Mouse (Mus musculus) frontal cortex, postnatal 14 days (tissue): ENCODE data around the gene Mrpl22.
"Not testable (repeated sequence)": the region's sequence is repeated elsewhere in the genome, so short reads cannot be mapped to it uniquely, and the experiment has no call there.

Experiments
- DNase-seq, 2 experiments: peaks; one replicate each; pipeline ENCODE4 v3.0.0; 2022; ENCODE audit warnings: low spot score in 2 of 2

The Mrpl22 gene

DNA sequence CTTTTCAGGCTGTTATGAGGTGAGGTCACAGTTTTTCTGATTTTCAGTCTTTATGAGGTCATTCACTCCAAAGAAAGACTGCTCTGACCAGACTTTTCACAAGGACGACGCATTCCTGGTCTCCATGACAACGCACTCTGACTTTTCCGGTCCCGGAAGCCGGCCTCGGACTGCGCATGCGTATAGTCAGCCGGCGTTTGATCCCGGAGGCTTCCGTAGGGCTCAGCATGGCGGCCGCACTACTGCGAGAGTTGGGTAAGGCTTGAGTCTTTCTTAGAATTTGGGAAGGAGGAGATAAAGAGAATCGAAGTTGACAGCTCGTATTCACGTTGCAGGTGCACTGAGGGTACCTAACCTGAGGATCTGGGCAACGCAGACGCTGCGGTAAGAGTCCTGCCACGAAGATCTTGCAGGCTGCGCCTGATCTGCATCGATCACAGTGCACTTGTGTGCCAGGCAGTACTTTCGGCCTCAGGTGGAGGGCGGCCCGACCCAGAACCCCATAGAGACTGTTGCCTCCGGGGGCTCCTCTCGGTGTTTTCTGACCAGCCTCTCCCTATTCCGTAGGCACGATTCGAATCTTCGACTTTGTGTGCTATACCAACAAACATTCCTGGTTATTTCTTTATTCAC is at the start of gene Mrpl22:
TSS of gene Mrpl22 (plus strand) at position 203 of the 633 bp plus-strand sequence.
- DNase-seq: peak; percentile 89 to 95

DNA sequence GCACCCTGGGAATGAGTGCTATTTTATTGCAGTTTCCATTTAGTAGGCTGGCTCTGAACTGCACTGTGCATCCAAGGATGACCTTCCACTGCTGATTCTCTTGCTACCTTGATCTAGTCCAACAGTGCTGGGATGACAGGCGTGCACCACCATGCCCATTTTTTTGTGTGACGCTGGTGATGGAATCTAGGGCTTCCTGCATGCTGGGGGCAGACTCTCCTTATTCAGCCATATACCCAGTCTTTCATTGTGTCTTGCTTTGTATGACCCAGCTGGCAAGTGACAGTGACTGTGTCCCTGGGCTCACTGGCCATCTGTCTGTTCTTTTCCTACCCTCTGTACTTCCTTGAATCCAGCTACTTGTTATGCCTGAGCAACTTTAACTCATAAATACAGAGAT is 47.8 kb upstream of the Mrpl22 start:
- no peak for DNase-seq

DNA sequence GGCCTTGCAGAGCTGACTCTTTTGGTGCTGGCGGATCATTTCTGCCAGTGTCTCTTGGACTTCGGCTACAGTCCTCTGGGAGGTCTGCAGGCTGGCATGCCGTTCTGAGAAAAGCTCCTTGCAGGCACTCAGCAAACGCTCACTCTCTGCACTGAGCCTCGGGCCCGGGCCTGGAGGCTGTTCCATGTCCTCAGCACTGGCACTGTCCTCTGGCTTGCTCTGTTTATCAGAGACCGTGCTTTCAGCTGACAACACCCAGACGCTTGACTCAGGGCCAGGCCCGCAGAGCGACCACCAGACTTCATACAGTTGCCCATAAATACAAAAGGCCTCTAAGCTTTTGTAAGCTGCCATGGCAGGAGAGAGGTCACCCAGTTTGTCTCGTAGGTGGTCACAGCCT is 46.4 kb upstream of the Mrpl22 start:
- no peak for DNase-seq

DNA sequence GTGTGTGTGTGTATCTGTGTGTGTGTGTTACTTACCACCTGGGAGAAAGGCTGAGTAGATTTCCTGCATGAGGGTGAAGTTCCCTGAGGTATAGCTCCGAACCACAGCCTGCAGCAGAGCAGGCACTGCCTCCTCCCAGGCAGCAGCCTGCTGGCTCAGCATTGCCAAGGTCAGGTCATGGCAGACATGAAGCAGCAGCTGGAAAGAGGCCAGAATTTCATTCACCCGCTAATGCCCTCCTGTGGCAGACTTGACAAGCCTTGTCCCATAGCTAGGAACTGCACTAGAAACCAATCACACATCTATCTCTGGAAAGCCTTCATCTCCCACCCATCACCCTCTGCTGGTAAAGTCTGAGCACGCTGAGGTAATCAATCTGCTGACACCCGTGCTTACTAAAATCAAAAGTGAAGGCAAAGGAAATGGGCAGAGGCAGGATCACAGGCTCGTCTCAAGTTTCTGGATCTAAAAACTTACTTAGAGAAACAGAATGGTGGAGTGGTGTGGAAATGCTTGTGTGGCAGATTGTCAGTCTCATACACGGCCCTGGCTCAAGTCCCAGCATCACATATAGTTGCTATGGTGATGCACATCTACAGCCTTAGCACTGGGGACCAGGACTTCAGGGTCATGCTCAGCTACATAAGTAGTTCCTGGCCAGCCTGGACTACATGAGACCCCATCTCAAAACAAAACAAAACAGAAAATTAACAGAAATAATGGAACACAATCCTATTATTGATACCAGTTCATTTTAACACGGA is 44.9 kb upstream of the Mrpl22 start:
- DNase-seq: no peak

DNA sequence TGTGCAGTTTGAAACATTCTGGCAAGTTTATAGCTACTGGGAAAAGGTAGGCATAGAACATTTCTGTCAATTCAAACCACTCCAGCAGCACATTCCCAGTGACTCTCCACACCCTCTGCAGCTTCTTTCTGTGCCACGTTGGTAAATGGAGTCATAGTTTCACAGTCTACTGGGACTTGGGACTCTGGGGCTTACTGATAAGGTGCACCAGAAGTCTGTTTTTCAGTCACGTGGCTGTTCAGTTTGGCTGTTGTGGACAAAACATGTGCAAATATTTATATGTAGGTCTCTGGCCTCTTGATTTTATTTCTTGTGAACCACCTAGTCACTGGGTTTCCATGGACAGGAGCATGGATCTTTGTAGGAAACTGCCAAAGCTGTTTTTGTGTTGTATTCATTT is 43.9 kb upstream of the Mrpl22 start:
- DNase-seq: no peak

DNA sequence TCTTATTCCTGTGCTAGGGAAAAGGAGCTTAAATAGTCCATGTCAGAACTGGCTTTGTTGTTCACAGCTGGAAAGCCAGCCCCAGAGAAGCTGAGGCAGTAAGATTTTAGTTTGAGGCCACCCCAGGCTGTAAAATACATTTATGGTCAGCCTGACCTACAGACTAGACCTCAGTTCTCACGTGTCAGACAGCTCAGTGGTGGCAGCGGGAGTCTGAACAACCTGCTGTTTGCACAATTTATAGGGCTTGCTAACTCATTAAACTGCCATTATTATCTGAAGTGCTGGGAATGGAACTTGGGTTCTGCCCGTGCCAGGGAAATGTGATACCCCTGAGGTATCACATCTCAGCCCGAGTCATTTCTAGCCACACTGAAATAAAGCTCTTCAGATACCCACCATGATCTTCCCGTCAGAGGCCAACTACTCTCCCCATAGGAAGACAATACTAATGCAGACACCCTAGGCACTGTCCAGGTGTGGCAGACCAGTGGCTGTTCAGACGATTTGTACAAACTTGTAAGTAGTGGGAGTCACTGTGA is 42.1 kb upstream of the Mrpl22 start:
- DNase-seq: no peak

DNA sequence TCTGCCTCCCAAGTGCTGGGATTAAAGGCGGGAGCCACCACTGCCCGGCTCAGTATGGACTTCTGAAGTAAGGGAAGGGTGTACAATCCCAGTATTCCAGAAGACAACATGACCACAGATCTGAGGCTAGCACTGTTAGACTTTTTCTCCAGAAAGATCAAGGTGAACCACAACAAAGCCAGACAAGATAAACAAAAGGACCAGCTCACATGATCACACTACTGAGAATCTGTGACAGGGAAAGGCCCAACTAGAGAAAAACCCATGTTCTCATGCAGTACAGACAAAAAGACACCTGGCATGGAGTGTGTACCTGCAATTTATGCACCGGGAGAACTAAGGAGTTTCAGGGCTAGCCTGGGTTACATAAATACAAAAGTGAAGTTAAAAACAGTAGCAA is 39.4 kb upstream of the Mrpl22 start:
- no peak for DNase-seq

DNA sequence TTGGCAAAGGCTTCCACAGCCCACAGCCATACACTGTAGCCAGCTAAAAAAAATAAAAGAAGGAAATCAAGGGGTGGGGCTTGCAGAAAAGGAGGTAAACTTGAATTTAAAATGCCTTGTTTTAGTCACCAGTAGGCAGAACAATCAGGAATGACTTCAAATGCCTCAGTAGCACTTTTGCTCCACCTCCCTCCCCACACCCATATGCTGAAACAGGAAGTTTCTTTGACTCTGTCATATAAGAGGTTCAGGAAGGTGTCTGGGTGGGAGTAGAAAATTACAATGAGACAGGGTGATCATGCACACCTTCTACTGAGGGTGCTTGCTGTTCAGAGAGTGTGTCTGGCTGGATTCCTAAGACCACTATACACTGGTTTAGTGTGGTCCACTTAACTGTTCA is 36.6 kb upstream of the Mrpl22 start:
- no peak for DNase-seq

DNA sequence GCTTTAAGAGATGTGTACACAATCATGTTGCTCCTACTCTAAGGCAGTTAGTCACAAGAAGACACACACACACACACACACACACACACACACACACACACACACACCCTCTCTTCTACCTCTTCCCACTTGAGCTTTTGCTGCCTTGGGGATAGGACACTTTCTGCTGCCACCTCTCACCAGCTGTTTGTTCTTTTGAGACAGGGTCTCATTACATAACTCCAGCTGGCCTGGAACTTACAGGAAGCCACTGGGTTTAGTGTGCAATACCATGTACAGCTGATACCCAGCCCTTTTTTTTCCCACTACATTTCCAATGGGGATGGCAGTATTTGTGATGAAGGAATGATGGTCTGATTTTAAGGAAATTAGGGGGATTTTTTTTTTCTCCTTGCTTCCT is 36.2 kb upstream of the Mrpl22 start:
- DNase-seq: no peak

DNA sequence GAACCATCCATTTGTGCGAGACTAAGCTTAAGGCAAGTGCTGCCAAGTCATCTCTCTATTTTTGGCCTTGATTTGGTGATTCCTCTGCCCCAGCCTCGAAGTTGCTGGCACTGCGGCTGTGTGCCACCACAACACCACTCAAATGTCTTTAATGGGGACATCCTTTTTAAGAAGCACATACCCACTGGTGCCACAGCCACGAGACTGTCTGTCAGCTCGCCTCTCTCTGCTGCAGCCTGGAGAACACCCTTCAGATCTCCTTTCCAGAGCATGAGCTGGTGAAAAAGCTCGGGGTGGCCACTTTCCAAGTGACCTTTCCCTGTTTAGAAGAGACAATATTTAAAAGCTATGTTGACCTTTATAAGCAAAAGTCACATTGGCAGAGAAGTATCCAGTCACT is 34.8 kb upstream of the Mrpl22 start:
- DNase-seq: no peak

DNA sequence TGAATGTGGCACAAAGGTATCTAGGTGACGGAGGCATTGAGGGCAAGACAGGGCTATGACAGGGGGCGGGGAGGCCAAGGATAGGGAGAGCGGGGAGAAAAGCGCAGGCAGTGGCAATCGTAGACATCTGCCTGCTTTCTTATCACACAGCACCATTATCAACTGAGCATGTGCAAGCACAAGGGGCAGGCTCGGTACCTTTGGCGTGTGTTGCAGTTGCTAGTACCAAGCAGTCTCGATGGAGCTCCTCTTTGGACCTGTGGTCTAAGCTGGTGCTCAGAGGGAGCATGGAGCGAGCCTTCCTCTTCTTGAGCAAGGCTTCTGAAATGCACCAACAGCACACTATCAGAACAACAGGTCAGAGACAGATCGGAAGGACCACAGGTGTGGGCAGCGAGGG is 32.6 kb upstream of the Mrpl22 start:
- no peak for DNase-seq

DNA sequence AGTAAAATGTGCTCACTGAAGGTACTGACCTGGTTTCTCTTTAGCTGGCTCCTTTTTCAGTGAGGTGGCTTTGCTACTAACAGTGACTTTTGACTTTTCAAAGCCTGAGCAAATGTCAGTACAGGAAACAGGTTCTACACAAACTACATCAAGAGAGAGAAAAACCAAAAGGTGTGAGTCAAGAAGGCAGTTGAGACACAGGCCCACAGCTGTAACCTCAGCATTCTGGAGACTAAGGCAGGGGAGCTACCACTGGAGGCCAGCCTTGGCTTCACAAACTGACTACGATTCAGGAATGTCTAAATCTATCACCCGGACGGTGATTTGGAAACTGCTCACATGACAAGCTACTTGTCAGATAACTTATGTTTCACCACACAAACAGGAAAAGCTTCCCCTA is 32.0 kb upstream of the Mrpl22 start:
- DNase-seq: no peak

DNA sequence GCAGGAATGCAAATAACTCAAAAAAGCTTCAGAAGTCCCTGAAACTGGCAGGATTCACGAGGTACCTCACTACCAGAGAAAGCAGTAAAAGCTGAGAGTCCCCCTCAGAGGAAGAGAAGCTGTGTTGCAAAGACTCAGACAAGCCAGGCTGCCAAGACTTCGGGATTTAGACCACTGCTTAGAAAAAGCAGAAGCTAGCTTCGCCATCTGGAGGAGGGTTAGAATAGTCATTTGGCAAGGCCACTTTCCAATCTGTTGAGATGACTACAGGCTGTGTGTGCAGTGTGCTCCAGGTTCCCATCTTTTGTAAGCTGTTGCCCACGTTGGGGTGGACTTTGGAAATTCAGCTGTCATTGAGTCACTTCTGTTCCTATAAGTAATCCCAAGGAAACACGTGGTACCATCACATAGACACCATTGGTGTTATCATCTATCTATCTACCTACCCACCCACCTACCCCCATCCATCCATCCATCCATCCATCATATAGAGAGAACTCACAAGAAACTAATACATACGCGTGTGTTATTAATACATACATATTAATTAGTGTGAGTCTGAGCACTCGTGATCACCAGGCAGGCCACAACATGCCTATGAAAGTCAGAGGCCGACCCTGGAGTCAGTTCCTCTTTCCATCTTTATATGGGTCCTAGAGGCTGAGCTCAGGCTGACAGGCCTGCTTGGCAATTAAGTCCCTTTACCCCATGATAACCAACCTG is 27.6 kb upstream of the Mrpl22 start:
- peak; percentile 21 to 42 for DNase-seq

DNA sequence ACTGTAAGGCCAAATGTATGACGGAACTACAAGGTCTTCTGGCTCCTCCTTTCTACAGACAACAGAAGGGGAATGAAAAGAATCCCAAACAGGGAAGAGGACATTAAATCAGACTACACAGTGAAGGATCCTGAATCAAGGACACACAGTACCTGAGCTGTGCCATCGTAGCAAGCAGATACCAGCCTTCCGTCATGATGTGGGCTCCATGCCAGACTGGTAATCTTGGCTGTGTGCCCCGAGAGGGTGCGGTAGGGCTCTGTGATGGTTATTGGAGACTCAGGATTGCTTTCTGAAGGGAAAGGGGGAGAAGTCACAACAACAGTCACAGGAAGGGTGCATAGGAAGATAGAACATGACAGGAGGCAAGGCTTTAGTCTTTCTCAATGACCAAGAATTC is 25.2 kb upstream of the Mrpl22 start:
- no peak for DNase-seq

DNA sequence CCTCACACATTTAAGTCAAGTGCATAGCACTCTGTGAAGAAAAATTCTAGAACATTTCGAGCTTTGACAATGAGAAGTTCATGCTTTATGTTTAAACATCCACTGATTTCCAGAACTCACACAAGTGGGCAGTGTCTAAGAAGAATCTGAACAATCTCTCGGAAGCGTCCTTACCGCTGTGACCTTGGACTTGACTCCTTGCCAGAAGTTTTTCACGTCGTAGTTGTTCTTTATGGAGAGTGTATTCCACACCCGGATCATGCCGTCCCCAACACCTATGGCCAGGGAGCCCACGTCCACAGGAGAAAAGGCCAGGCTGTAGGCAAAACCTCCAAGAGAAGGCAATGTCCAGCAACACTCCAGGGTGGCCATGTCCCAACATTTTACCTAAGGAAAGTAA is 16.0 kb upstream of the Mrpl22 start:
- DNase-seq: no peak

DNA sequence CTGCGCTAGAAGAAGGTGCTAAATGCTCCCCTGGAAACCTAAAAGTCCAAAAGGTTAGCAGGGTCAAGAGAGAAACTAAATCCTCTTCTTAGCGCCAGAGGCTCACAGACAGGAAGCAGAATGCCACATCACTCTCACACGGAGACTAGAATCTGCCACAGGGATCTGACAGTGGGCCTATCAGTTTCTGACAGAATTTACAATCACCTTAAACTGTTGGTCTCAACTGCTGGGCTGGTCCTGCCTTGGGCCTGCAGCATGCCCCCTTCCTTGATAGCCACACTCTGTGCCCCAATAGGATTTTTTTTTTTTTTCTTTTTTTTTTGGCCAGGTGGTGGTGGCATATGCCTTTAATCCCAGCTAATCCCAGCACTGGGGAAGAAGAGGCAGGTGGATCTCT is 14.6 kb upstream of the Mrpl22 start:
- no peak for DNase-seq

DNA sequence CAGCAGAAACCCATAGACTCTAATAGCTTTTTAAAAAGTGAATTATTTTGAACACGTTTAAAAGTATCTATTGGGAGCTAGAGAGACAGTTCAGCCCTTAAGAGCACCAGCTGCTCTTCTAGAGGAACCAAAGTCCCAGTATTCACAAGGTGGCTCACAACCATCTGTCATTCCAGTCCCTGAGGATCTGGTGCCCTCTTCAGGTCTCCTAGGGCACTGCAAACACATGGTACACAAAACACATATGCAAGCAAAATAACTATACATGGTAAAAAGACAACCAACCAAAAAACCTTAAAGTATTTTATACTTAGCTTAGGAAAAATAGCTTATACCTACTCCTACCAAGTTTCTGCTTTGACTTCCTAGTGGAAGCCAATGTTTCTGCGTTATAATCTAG is 6.4 kb upstream of the Mrpl22 start:
- DNase-seq: no peak

DNA sequence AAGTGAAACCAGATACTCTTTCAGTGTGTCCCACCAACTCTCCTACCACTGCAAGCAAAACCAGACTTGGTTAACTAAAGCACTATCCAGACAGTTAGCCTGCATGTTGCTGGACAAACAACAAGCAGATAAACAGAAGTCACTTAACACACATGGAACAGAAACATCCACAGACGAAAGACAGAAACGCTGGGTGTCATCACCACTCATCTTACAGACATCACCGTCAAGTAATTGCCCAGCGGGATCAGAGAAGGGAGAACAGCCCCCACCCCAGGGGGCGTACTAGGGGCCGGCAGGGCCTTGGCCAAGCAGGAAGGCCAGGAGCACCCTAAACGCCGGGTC is 3.7 kb upstream of the Mrpl22 start:
- DNase-seq: no peak

DNA sequence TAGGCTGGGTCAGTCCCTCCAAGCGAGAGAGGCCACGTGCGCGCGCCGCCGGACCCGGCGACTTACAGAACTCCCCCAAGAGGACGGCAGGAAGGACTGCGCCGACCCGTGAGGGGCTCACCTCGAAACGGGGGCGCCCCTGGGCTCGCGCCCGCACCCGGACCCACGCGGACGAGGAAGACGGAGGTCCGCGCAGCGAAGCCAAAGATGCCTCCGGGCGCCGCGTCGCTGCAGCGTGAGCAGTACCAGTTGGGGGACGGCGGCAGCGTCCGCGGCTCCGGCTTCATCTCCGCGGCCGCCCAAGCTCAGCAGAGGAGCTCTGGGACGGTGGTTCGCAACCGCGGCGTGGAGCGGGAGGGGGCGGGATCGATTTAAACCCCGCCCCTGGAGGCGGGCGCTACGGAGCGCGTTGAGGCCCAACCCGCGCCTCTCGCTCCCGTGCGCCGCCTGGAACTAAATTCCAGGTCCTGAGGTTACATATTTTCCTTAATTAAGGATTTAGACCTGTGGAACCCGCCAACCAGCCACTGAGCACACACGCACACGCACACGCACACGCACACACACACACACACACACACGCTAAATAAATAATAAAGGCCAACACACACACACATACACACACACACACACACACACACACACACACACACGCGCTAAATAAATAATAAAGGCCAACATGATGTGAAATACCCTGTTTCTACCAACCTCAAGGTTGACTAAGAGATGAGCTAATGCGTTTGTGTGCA is 3.1 kb upstream of the Mrpl22 start, which contains the start of gene Gemin5:
TSS of gene Gemin5 (minus strand) at position 373 of the 749 bp plus-strand sequence.
- peak; percentile 68 to 79 for DNase-seq

DNA sequence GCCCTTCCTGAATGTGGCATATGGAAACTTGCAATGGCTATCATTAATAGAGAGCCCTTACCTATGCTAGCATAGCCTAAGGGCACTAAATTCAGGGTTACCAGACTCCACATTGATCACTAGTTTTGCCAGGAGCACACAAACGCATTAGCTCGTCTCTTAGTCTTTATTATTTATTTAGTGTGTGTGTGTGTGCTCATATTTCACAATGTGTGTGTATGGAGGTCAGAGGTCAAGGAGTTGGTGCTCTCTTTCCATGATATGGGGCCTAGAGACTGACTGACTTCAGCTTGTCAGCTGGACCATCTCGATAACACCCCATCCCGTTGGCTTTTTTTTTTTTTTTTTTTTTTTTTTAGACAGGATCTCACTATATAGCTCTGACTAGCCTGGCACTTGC is 1.8 kb upstream of the Mrpl22 start:
- no peak for DNase-seq

DNA sequence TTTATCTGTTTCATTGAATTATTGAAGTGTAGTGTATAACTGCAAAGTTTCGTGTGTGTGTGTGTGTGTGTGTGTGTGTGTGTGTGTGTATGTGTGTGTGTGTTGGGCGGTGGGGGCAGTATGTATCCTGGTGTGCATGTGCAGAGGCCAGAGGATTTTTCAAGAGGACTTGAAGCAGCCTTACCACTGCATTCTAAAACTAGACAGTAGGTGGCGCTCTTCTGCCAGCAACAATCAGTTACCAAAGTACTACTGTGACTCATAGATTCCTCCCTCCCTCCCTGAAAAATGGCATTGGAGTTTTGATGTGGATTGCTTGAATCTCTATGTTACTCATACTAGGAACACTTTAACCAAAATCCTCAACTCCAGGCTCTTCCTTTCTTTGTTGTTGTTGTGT is 8.1 kb downstream of the Mrpl22 start:
- peak; percentile 38 to 69 for DNase-seq

DNA sequence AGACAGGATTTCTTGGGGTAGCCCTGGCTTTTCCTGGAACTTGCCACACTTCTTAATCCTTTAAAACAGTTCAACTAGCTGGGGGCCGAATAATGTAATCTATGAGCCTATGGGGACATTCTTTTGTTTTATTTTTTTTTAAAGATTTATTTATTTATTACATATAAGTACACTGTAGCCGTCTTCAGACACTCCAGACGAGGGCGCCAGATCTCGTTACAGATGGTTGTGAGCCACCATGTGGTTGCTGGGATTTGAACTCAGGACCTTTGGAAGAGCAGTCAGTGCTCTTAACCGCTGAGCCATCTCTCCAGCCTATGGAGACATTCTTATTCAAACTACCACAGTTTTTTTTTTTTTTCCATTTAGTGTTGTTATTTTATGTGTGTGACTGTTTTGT is 8.5 kb downstream of the Mrpl22 start:
- not testable (repeated sequence) for DNase-seq
